Mouse (Mus musculus) spleen, adult 2 months (tissue): ENCODE data around the gene Fads3. TPM values are rescaled to one million over a fixed set of nuclear protein-coding genes. Genes with fewer than 3 reads are reported as not detected.

ENCODE experiments used
- DNase-seq, 2 experiments: peaks; one replicate each; pipeline versions ENCODE4 v3.0.0 to v3.0.0-alpha.2; 2012 to 2021; ENCODE audit warnings: low spot score in 2 of 2, low read depth in 1 of 2
- H3K27ac ChIP-seq: fragments of 200-500 bp; 2 replicates; pipeline ENCODE4 v1.5.1; 2012; ENCODE audit warnings: low read length, inconsistent platforms; ENCODE audit not compliant: insufficient read depth
- H3K27me3 ChIP-seq: fragments of 200-500 bp; 2 replicates; pipeline ENCODE4 v1.6.1; 2012; ENCODE audit warnings: mild to moderate bottlenecking, moderate library complexity, low read length, inconsistent platforms; ENCODE audit not compliant: control insufficient read depth, insufficient read depth
- H3K36me3 ChIP-seq: fragments of 200-500 bp; 2 replicates; pipeline ENCODE4 v1.6.1; 2012; ENCODE audit warnings: mild to moderate bottlenecking, low read length, inconsistent platforms; ENCODE audit not compliant: control insufficient read depth, insufficient read depth
- H3K4me1 ChIP-seq: fragments of 200-500 bp; 2 replicates; pipeline ENCODE4 v1.6.1; 2011; ENCODE audit warnings: inconsistent platforms; ENCODE audit not compliant: control insufficient read depth, insufficient read depth, insufficient read length
- H3K4me3 ChIP-seq: fragments of 200-500 bp; 2 replicates; pipeline ENCODE4 v1.5.1; 2011; ENCODE audit warnings: mild to moderate bottlenecking, inconsistent platforms; ENCODE audit not compliant: insufficient read depth, insufficient read length; ENCODE audit errors: extremely low read depth
- CTCF ChIP-seq: fragments of 200-500 bp; IDR thresholded peaks from 2 replicates; pipeline ENCODE4 v1.5.1; 2011; ENCODE audit warnings: mild to moderate bottlenecking, inconsistent platforms; ENCODE audit not compliant: insufficient read depth, insufficient read length, insufficient replicate concordance; ENCODE audit errors: extremely low read depth
- POLR2A ChIP-seq: fragments of 200-500 bp; IDR thresholded peaks from 2 replicates; pipeline ENCODE4 v1.6.1; 2011; ENCODE audit warnings: low read depth, low read length, inconsistent platforms
- WGBS: fragments of 180-500 bp; shearing (Covaris S2); methylation state at CpG from one replicate; pipeline ENCODE4 v1.1.7; 2018; 5-methylcytosine and 5-hydroxymethylcytosine counted together
- polyA plus RNA-seq: library from polyadenylated mRNA; depleted of rRNA; stranded (reverse); fragments of >200 nt; gene quantifications from 2 replicates; pipeline ENCODE4 v1.2.3, GENCODE M21; 2012

Fads3 gene
- polyA plus RNA-seq, 1 experiment = 22.0 TPM

- Histone ChIP-seq H3K27ac (no peak overlapping the region), H3K36me3 (no peaks in the 10 kb centered on the region), H3K27me3 (no peaks in the 10 kb centered on the region), H3K4me3 (no peak overlapping the region), H3K4me1 (peaks cover 24% of the 10 kb centered on the region; the same call in 1 of the 2 replicates)
- TF ChIP-seq CTCF = no peak
- no peak for TF ChIP-seq POLR2A
- no peak for DNase-seq
- WGBS = 59% methylated on average over 5 of the region's 5 CpGs
Observed at GRCm38 (mm10) chr19:10065465-10066188, 24.3 kb downstream of the Fads3 start.

DNA sequence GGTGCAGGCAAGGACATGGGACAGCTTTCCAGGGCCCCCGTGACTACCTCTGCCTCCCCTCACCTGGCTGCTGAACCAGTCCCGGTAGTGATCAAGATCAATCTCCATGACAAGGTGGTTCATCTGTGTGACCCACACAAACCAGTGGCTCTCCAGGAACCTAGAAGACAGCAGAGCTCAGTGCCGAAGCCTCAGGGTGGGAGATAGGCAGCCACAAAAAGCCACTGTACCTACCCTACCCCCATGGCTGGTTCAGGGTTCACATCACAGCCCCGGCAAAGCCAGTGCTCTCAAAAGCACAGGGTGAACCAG is 24.8 kb downstream of the Fads3 start:
- Histone ChIP-seq H3K36me3 (no peaks in the 10 kb centered on the region), H3K27ac (no peak overlapping the region), H3K4me1 (peaks cover 24% of the 10 kb centered on the region; the same call in 1 of the 2 replicates), H3K4me3 (no peak overlapping the region), H3K27me3 (no peaks in the 10 kb centered on the region)
- no peak for DNase-seq
- 75% methylated on average over 4 of the region's 4 CpGs for WGBS
- TF ChIP-seq POLR2A (no peak), CTCF (no peak)

DNA sequence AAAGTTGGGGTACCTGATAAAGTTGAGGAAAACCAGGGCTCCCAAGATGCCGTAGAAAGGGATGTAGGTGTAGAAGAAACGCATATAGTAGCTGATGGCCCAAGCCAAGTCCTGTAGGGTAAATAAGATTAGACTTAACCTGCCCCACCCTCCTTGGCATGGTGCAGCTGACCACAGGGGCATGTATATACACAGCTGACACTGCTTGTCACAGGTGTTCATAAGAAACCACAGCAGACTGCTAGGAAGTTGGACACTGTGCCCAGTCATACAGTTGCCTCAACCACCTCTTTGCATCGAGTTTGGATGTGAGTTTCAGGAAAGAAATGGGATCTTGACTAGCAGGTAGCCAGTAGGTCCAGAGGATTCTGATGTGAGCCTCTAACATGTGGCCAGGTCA is 25.1 kb downstream of the Fads3 start:
- 57% methylated on average over 3 of the region's 3 CpGs for WGBS
- TF ChIP-seq CTCF (no peak), POLR2A (no peak)
- peaks cover 24% of the 10 kb centered on the region; the same call in 1 of the 2 replicates for H3K4me1 ChIP-seq
- H3K4me3 ChIP-seq = no peak overlapping the region
- H3K36me3 ChIP-seq = no peaks in the 10 kb centered on the region
- no peak overlapping the region for H3K27ac ChIP-seq
- DNase-seq = no peak
- H3K27me3 ChIP-seq = no peaks in the 10 kb centered on the region

GRCm38 (mm10) chr19:10067701-10068100 is 26.3 kb downstream of the Fads3 start:
- no peak overlapping the region for H3K27ac ChIP-seq
- no peaks in the 10 kb centered on the region for H3K27me3 ChIP-seq
- no peaks in the 10 kb centered on the region for H3K36me3 ChIP-seq
- peaks cover 29% of the 10 kb centered on the region; the same call in 1 of the 2 replicates for H3K4me1 ChIP-seq
- WGBS = 84% methylated on average over 7 of the region's 7 CpGs
- TF ChIP-seq POLR2A = no peak
- TF ChIP-seq CTCF = no peak
- no peak for DNase-seq
- H3K4me3 ChIP-seq = no peak overlapping the region

- Histone ChIP-seq H3K4me1 (peaks cover 13% of the 10 kb centered on the region; the same call in 1 of the 2 replicates), H3K27me3 (no peaks in the 10 kb centered on the region), H3K27ac (no peak overlapping the region), H3K4me3 (no peak overlapping the region), H3K36me3 (no peaks in the 10 kb centered on the region)
- 36% methylated on average over 8 of the region's 8 CpGs for WGBS
- DNase-seq = no peak
- no peak for TF ChIP-seq POLR2A
- TF ChIP-seq CTCF = no peak
Observed at GRCm38 (mm10) chr19:10070186-10070980, 29.0 kb downstream of the Fads3 start.

DNA sequence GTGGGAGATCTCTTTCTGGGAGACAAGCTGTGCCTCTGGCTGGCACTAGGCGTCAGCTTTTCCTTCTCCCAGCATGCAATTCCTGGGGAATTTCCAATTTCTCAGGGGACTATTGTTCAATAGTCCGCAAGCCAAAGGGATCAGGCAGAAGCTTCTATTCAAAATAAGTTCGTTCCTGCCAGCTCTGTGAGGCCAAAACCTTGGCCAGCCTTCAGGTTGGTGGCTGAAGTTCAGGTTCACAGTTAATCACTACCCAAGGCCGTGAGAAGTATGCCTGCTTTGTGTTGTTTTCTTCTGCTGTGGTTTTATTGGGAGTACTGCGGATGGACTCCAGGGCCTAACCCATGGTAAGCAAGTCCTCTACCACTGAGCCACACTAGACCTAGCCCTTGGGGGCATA is 29.8 kb downstream of the Fads3 start:
- TF ChIP-seq CTCF (no peak), POLR2A (no peak)
- 90% methylated on average over 5 of the region's 5 CpGs for WGBS
- Histone ChIP-seq H3K4me1 (peaks cover 12% of the 10 kb centered on the region; the same call in 1 of the 2 replicates), H3K4me3 (no peak overlapping the region), H3K27me3 (no peaks in the 10 kb centered on the region), H3K36me3 (no peaks in the 10 kb centered on the region), H3K27ac (no peak overlapping the region)
- DNase-seq = no peak
